Mouse (Mus musculus) kidney, adult 2 months (tissue): ENCODE results near the gene Nmb.

Experiments
- CTCF ChIP-seq: fragments of 200-500 bp; conservative IDR thresholded peaks from 2 replicates; pipeline ENCODE4 v1.5.1; 2011; ENCODE audit warnings: low read depth, mild to moderate bottlenecking, control low read depth, low read length, moderate library complexity, mixed read lengths; ENCODE audit not compliant: insufficient read depth, insufficient read length
- POLR2A ChIP-seq: fragments of 200-500 bp; IDR thresholded peaks from one replicate; pipeline ENCODE4 v1.6.1; 2011; ENCODE audit warnings: low read depth, low read length, control low read depth

DNA sequence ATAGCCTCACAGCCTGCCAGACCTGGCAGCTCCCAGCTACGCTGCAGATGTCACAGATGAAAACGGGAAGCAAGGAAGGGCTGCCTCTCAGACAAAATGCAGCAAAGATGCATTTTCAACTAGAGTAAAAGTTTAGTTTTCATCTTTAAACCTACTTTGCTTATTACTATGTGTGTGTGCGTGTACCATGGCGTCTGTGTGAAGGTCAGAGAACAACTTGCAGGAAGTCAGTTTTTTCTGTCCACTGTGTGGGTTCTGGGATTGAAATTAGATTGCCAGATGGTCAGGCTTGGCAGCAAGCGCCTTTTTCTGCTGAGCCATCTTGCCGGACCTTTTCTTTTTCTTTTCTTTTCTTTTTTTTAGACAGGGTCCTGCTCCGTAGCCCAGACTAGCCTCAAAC is 10.7 kb downstream of the Nmb start:
- TF ChIP-seq CTCF (no peak), POLR2A (no peak)
